Comparison of ENCODE assay signal across 13 mouse cellular contexts in genomic region chr12:68997259-68997658, GRCm38 (mm10).
DNase-seq lines count a peak whose midpoint lies in the region; ATAC-seq and TF ChIP-seq lines count a peak whose summit lies in the region.
"Had no signal": no experiment of that assay in that cellular context is flagged by ENCODE, and none has a peak within 500 bp of the region (broad histone marks: within the 10 kb centered on the region; RNA-seq: fewer than 3 reads in every experiment).

No protein-coding gene starts in this region.

- no peaks in the 10 kb centered on the region for H3K9me3 ChIP-seq in midbrain, embryonic 11.5 days (ENCODE audit: control insufficient read depth, low read length)
- H3K9me3 ChIP-seq in midbrain, embryonic 10.5 days (replicated peaks) = no peaks in the 10 kb centered on the region
- H3K9me3 ChIP-seq in hindbrain, embryonic 14.5 days (ENCODE audit: control insufficient read depth, low read length) = no peaks in the 10 kb centered on the region
- no peaks in the 10 kb centered on the region for H3K9me3 ChIP-seq in midbrain, embryonic 13.5 days
- no peaks in the 10 kb centered on the region for H3K9me3 ChIP-seq in liver, postnatal 0 days (ENCODE audit: low read length)
- H3K9me3 ChIP-seq: heart, embryonic 15.5 days; lung, embryonic 15.5 days had no signal

- peak overlapping the region; percentile 14; the same call in 1 of the 2 replicates for H3K27ac ChIP-seq in midbrain, embryonic 11.5 days (ENCODE audit: low read depth, low read length)
- H3K27ac ChIP-seq in midbrain, embryonic 10.5 days (replicated peaks) = no peak overlapping the region
- peak overlapping the region; percentile 23; the same call in 1 of the 2 replicates for H3K27ac ChIP-seq in hindbrain, embryonic 14.5 days
- peak overlapping the region; percentile 82 for H3K27ac ChIP-seq in midbrain, embryonic 13.5 days
- H3K27ac ChIP-seq in liver, postnatal 0 days (ENCODE audit: low read depth) = no peak overlapping the region
- H3K27ac ChIP-seq: heart, embryonic 15.5 days; limb, embryonic 12.5 days; lung, embryonic 15.5 days had no signal

- no peaks in the 10 kb centered on the region for H3K27me3 ChIP-seq in midbrain, embryonic 11.5 days (ENCODE audit: control insufficient read depth, insufficient read depth, low read length)
- no peaks in the 10 kb centered on the region for H3K27me3 ChIP-seq in midbrain, embryonic 10.5 days (ENCODE audit: low read depth, poor library complexity, severe bottlenecking)
- no peaks in the 10 kb centered on the region for H3K27me3 ChIP-seq in hindbrain, embryonic 14.5 days (ENCODE audit: control insufficient read depth, insufficient read depth, low read length)
- no peaks in the 10 kb centered on the region for H3K27me3 ChIP-seq in midbrain, embryonic 13.5 days
- no peaks in the 10 kb centered on the region for H3K27me3 ChIP-seq in liver, postnatal 0 days (ENCODE audit: insufficient read depth, low read length)
- H3K27me3 ChIP-seq: heart, embryonic 15.5 days; limb, embryonic 12.5 days; lung, embryonic 15.5 days had no signal

- H3K36me3 ChIP-seq in midbrain, embryonic 11.5 days (ENCODE audit: control insufficient read depth, insufficient read depth, low read length) = no peaks in the 10 kb centered on the region
- H3K36me3 ChIP-seq in midbrain, embryonic 10.5 days = no peaks in the 10 kb centered on the region
- H3K36me3 ChIP-seq in hindbrain, embryonic 14.5 days (replicated peaks; ENCODE audit: control insufficient read depth, insufficient read depth) = no peaks in the 10 kb centered on the region
- no peaks in the 10 kb centered on the region for H3K36me3 ChIP-seq in midbrain, embryonic 13.5 days
- no peaks in the 10 kb centered on the region for H3K36me3 ChIP-seq in liver, postnatal 0 days (replicated peaks; ENCODE audit: insufficient read depth, low read length)
- H3K36me3 ChIP-seq: heart, embryonic 15.5 days; limb, embryonic 12.5 days; lung, embryonic 15.5 days had no signal

- ATAC-seq in midbrain, embryonic 11.5 days (ENCODE audit: low FRiP score) = peak; percentile 60
- ATAC-seq in hindbrain, embryonic 14.5 days (ENCODE audit: low FRiP score) = peak; percentile 62
- peak; percentile 74 for ATAC-seq in midbrain, embryonic 13.5 days
- ATAC-seq in erythroblast, adult 5-6 weeks (replicated peaks; ENCODE audit: low FRiP score, poor library complexity, severe bottlenecking) = no peak
- no peak for ATAC-seq in liver, postnatal 0 days

- no peak for TF ChIP-seq EP300 in liver, postnatal 0 days (IDR thresholded peaks at IDR 0.05; ENCODE audit: low read depth)

- 67% methylated on average over 6 of the region's 6 CpGs for WGBS in midbrain, embryonic 11.5 days
- 81% methylated on average over 6 of the region's 6 CpGs for WGBS in midbrain, embryonic 10.5 days
- WGBS in hindbrain, embryonic 14.5 days = 44% methylated on average over 6 of the region's 6 CpGs
- WGBS in midbrain, embryonic 13.5 days = 29% methylated on average over 6 of the region's 6 CpGs
- WGBS in liver, postnatal 0 days (ENCODE audit: insufficient replicate concordance) = 80% methylated on average over 6 of the region's 6 CpGs

- DNase-seq in midbrain, embryonic 11.5 days (ENCODE audit: low spot score, missing footprints) = no peak
- DNase-seq in midbrain, embryonic 10.5 days (ENCODE audit: low spot score) = no peak
- peak; percentile 61 for DNase-seq in hindbrain, embryonic 14.5 days (ENCODE audit: low spot score)
- DNase-seq in telencephalon, adult 2 months (ENCODE audit: low read depth, low spot score) = peak; percentile 56
- DNase-seq in liver, postnatal 0 days = no peak
- no peak for DNase-seq in cerebellum, adult 9-10 months
- DNase-seq: cerebellum, postnatal 36 days; kidney, adult 18-20 months had no signal

- H3K4me2 ChIP-seq in midbrain, embryonic 11.5 days = no peak overlapping the region
- peak overlapping the region; percentile 39 for H3K4me2 ChIP-seq in hindbrain, embryonic 14.5 days (replicated peaks)
- peak overlapping the region; percentile 45 for H3K4me2 ChIP-seq in midbrain, embryonic 13.5 days (replicated peaks)
- no peak overlapping the region for H3K4me2 ChIP-seq in liver, postnatal 0 days (ENCODE audit: low read depth, low read length)
- H3K4me2 ChIP-seq: heart, embryonic 15.5 days; limb, embryonic 12.5 days; lung, embryonic 15.5 days had no signal

- TF ChIP-seq CTCF in liver, postnatal 0 days (IDR thresholded peaks at IDR 0.05; ENCODE audit: low read depth) = no peak

- no peak overlapping the region for H3K9ac ChIP-seq in midbrain, embryonic 11.5 days (ENCODE audit: low read length)
- no peak overlapping the region for H3K9ac ChIP-seq in hindbrain, embryonic 14.5 days
- H3K9ac ChIP-seq in midbrain, embryonic 13.5 days (replicated peaks) = no peak overlapping the region
- H3K9ac ChIP-seq in liver, postnatal 0 days (replicated peaks) = no peak overlapping the region
- H3K9ac ChIP-seq: heart, embryonic 15.5 days; limb, embryonic 12.5 days; lung, embryonic 15.5 days had no signal

- H3K4me1 ChIP-seq in midbrain, embryonic 11.5 days (ENCODE audit: control insufficient read depth, insufficient read depth, low read length) = no peaks in the 10 kb centered on the region
- H3K4me1 ChIP-seq in midbrain, embryonic 10.5 days = peaks cover 9% of the 10 kb centered on the region; the same call in 1 of the 2 replicates
- H3K4me1 ChIP-seq in hindbrain, embryonic 14.5 days (replicated peaks; ENCODE audit: control insufficient read depth, insufficient read depth, low read length) = 0 out of 2 replicates have a peak, but pooled peaks cover 4% of the 10 kb centered on the region
- peaks cover 26% of the 10 kb centered on the region for H3K4me1 ChIP-seq in midbrain, embryonic 13.5 days (replicated peaks)
- no peaks in the 10 kb centered on the region for H3K4me1 ChIP-seq in liver, postnatal 0 days (ENCODE audit: insufficient read depth)
- H3K4me1 ChIP-seq: heart, embryonic 15.5 days; limb, embryonic 12.5 days; lung, embryonic 15.5 days had no signal

- no peak overlapping the region for H3K4me3 ChIP-seq in midbrain, embryonic 11.5 days (ENCODE audit: low read depth, low read length)
- H3K4me3 ChIP-seq in midbrain, embryonic 10.5 days = no peak overlapping the region
- H3K4me3 ChIP-seq in hindbrain, embryonic 14.5 days (replicated peaks; ENCODE audit: low read length) = no peak overlapping the region
- peak overlapping the region; percentile 33; the same call in 1 of the 2 replicates for H3K4me3 ChIP-seq in midbrain, embryonic 13.5 days (replicated peaks)
- no peak overlapping the region for H3K4me3 ChIP-seq in liver, postnatal 0 days (ENCODE audit: low read depth, low read length)
- H3K4me3 ChIP-seq: heart, embryonic 15.5 days; limb, embryonic 12.5 days; lung, embryonic 15.5 days had no signal

Comparison
In these comparisons a context has a peak if more than half of its experiments do, and no peak if none do; other contexts are left out.
1. H3K27ac ChIP-seq: peak in midbrain, embryonic 11.5 days (single experiment), hindbrain, embryonic 14.5 days (single experiment) and midbrain, embryonic 13.5 days (single experiment); none in midbrain, embryonic 10.5 days (single experiment) and liver, postnatal 0 days (single experiment).
2. H3K4me2 ChIP-seq: peak in hindbrain, embryonic 14.5 days (single experiment) and midbrain, embryonic 13.5 days (single experiment); none in midbrain, embryonic 11.5 days (single experiment) and liver, postnatal 0 days (single experiment).
3. ATAC-seq: peak in midbrain, embryonic 11.5 days (single experiment), hindbrain, embryonic 14.5 days (single experiment) and midbrain, embryonic 13.5 days (single experiment); none in erythroblast, adult 5-6 weeks (single experiment) and liver, postnatal 0 days (single experiment).
4. DNase-seq: peak in hindbrain, embryonic 14.5 days (single experiment) and telencephalon, adult 2 months (single experiment); none in midbrain, embryonic 11.5 days (single experiment), midbrain, embryonic 10.5 days (single experiment), liver, postnatal 0 days (single experiment) and cerebellum, adult 9-10 months (single experiment).